Mouse (Mus musculus): ENCODE measurements around the gene Cdr2l.
A peak's percentile ranks its signal among the peaks of the same experiment; 100 is the strongest.
"Not testable (repeated sequence)": the region's sequence is repeated elsewhere in the genome, so short reads cannot be mapped to it uniquely, and the experiment has no call there.

Cdr2l gene

GRCm38 (mm10) chr11:115371354-115371753 is 10.4 kb upstream of the Cdr2l start:
- DNase-seq (ENCODE audit: low spot score in 2 of 2): no peak

GRCm38 (mm10) chr11:115372015-115372414 is 9.7 kb upstream of the Cdr2l start:
- no peak for DNase-seq (ENCODE audit: low spot score in 2 of 2)

GRCm38 (mm10) chr11:115372737-115373136 is 9.0 kb upstream of the Cdr2l start:
- no peak for DNase-seq (ENCODE audit: low spot score in 2 of 2)

- DNase-seq (ENCODE audit: low spot score in 2 of 2): no peak
Observed at GRCm38 (mm10) chr11:115373805-115374694, 7.7 kb upstream of the Cdr2l start.

GRCm38 (mm10) chr11:115374695-115375425 is 6.9 kb upstream of the Cdr2l start:
- no peak for DNase-seq (ENCODE audit: low spot score in 2 of 2)

GRCm38 (mm10) chr11:115376722-115377121 is 5.0 kb upstream of the Cdr2l start:
- no peak for DNase-seq (ENCODE audit: low spot score in 2 of 2)

- no peak for DNase-seq (ENCODE audit: low spot score in 2 of 2)
Observed at GRCm38 (mm10) chr11:115377254-115377653, 4.5 kb upstream of the Cdr2l start.

- no peak for DNase-seq (ENCODE audit: low spot score in 2 of 2)
Observed at GRCm38 (mm10) chr11:115377854-115378253, 3.9 kb upstream of the Cdr2l start.

GRCm38 (mm10) chr11:115381276-115381675 is 440 bp upstream of the Cdr2l start:
- no peak for DNase-seq (ENCODE audit: low spot score in 2 of 2)

- no peak for DNase-seq (ENCODE audit: low spot score in 2 of 2)
Observed at GRCm38 (mm10) chr11:115382891-115383290, 1.2 kb downstream of the Cdr2l start.

GRCm38 (mm10) chr11:115383701-115384474 is 2.2 kb downstream of the Cdr2l start:
- no peak for DNase-seq (ENCODE audit: low spot score in 2 of 2)

GRCm38 (mm10) chr11:115384587-115384986 is 2.9 kb downstream of the Cdr2l start:
- DNase-seq (ENCODE audit: low spot score in 2 of 2): no peak

GRCm38 (mm10) chr11:115386859-115387258 is 5.1 kb downstream of the Cdr2l start:
- DNase-seq (ENCODE audit: low spot score in 2 of 2): not testable (repeated sequence)

- DNase-seq (ENCODE audit: low spot score in 2 of 2): no peak
Observed at GRCm38 (mm10) chr11:115391358-115391757, 9.6 kb downstream of the Cdr2l start.

- no peak for DNase-seq (ENCODE audit: low spot score in 2 of 2)
Observed at GRCm38 (mm10) chr11:115393721-115394325, 12.1 kb downstream of the Cdr2l start.

- DNase-seq (ENCODE audit: low spot score in 2 of 2): no peak
Observed at GRCm38 (mm10) chr11:115398085-115398484, 16.4 kb downstream of the Cdr2l start.

GRCm38 (mm10) chr11:115400126-115400525 is 18.4 kb downstream of the Cdr2l start:
- no peak for DNase-seq (ENCODE audit: low spot score in 2 of 2)

- DNase-seq (ENCODE audit: low spot score in 2 of 2): no peak
Observed at GRCm38 (mm10) chr11:115400630-115401391, 19.1 kb downstream of the Cdr2l start.

GRCm38 (mm10) chr11:115403338-115404124 is 21.8 kb downstream of the Cdr2l start, which contains the start of gene Mrpl58:
Gene Mrpl58, plus strand, starts transcription at chr11:115403752.
- DNase-seq (ENCODE audit: low spot score in 2 of 2): peak; percentile 72 to 79

- DNase-seq (ENCODE audit: low spot score in 2 of 2): peak in 1 of 2 experiments; percentile 29
Observed at GRCm38 (mm10) chr11:115405723-115406122, 24.0 kb downstream of the Cdr2l start.
